Mouse (Mus musculus) ES-E14 (cell line): Measurements from ENCODE around the gene Grin3a. TPM values are rescaled to one million over a fixed set of nuclear protein-coding genes. Genes with fewer than 3 reads are reported as not detected.

ENCODE experiments used
- DNase-seq: peaks from one replicate; pipeline ENCODE4 v3.0.0-alpha.2; 2013; ENCODE audit warnings: low read depth, low spot score
- H3K27ac ChIP-seq: 2 replicates; pipeline ENCODE4 v1.5.1; 2012; ENCODE audit warnings: low read depth, mild to moderate bottlenecking, low read length, moderate library complexity, mixed read lengths; ENCODE audit not compliant: poor library complexity, insufficient read depth, severe bottlenecking
- H3K36me3 ChIP-seq: 2 replicates; pipeline ENCODE4 v1.6.1; 2012; ENCODE audit warnings: mild to moderate bottlenecking, low read length, moderate library complexity, mixed read lengths; ENCODE audit not compliant: control insufficient read depth, poor library complexity, insufficient read depth, severe bottlenecking
- H3K4me1 ChIP-seq, 2 experiments: fragments of 150-350 bp in 1 of 2; sonication (generic) in 1 of 2; 2 replicates each; pipeline ENCODE4 v1.6.1; 2012; ENCODE audit warnings: low read length in 2 of 2, mild to moderate bottlenecking in 1 of 2, mixed read lengths in 1 of 2; ENCODE audit not compliant: control insufficient read depth in 2 of 2, insufficient read depth in 2 of 2, poor library complexity in 1 of 2
- H3K4me3 ChIP-seq, 2 experiments: fragments of 150-350 bp in 1 of 2; sonication (generic) in 1 of 2; 2 replicates each; pipeline ENCODE4 v1.5.1; 2012; ENCODE audit warnings: low read length in 2 of 2, low read depth in 1 of 2, mild to moderate bottlenecking in 1 of 2, mixed read lengths in 1 of 2; ENCODE audit not compliant: insufficient read depth in 1 of 2, poor library complexity in 1 of 2, severe bottlenecking in 1 of 2
- H3K9ac ChIP-seq: 2 replicates; pipeline ENCODE4 v1.6.1; 2012; ENCODE audit warnings: low read depth, mild to moderate bottlenecking, low read length, mixed read lengths; ENCODE audit not compliant: poor library complexity, insufficient read depth, severe bottlenecking
- H3K9me3 ChIP-seq: fragments of 150-350 bp; sonication (generic); 2 replicates; pipeline ENCODE4 v1.6.1; 2012; ENCODE audit warnings: low read depth, mild to moderate bottlenecking, low read length; ENCODE audit not compliant: control insufficient read depth, insufficient read depth
- CHD2 ChIP-seq: IDR thresholded peaks from 2 replicates; pipeline ENCODE4 v1.6.1; 2014; ENCODE audit warnings: mild to moderate bottlenecking, low read depth, low read length, inconsistent platforms
- HCFC1 ChIP-seq: IDR thresholded peaks from 2 replicates; pipeline ENCODE4 v1.6.1; 2012; ENCODE audit warnings: low read length, inconsistent platforms, borderline replicate concordance; ENCODE audit not compliant: insufficient read depth
- MAFK ChIP-seq: IDR thresholded peaks from 2 replicates; pipeline ENCODE4 v1.6.1; 2014; ENCODE audit warnings: mild to moderate bottlenecking, low read depth, low read length, inconsistent platforms; ENCODE audit not compliant: insufficient read depth
- ZC3H11A ChIP-seq: IDR thresholded peaks from 2 replicates; pipeline ENCODE4 v1.6.1; 2012; ENCODE audit warnings: low read depth, mild to moderate bottlenecking, inconsistent platforms, low read length, borderline replicate concordance
- ZNF384 ChIP-seq: IDR thresholded peaks from 2 replicates; pipeline ENCODE4 v1.6.1; 2012; ENCODE audit warnings: low read depth, low read length, inconsistent platforms
- in situ Hi-C, 2 experiments: fragments of 600-800 bp; cut with MboI; formaldehyde crosslinking; loops; one replicate each; pipeline ENCODE4 v1.15.1; 2025; ENCODE audit warnings: low sequenced_read_pairs in 2 of 2, inconsistent platforms in 1 of 2; ENCODE audit not compliant: unreplicated experiment in 2 of 2
- total RNA-seq: library from RNA; depleted of rRNA; stranded (reverse); fragments of 300-350 nt; gene quantifications from 2 replicates; pipeline ENCODE4 v1.2.3, GENCODE M21; 2012

Grin3a gene
- total RNA-seq, 1 experiment, result 0.18 TPM

DNA sequence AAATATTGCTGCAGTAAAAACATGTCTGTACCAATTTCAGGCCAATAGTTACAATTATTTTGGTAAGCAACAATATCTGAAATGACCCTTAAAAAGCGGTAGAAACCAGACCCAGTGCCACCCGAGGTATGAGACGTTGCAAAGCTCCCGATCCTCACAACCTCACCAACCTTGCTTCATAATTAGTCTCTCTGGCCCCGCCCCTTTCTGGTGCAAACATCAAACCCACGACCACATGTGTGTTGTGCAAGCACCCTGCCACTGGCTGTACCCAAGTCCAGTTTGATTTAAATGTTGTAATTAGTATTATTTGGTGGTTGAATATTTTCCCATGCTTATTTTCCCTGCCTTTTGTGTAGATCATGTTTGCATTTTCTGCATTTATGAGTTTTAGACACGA lies 168.8 kb downstream of the Grin3a start:
- DNase-seq, result no peak
- Histone ChIP-seq H3K4me1 (no peaks in the 10 kb centered on the region), H3K36me3 (no peaks in the 10 kb centered on the region), H3K9ac (no peak overlapping the region), H3K27ac (no peak overlapping the region), H3K4me3 (no peak overlapping the region), H3K9me3 (no peaks in the 10 kb centered on the region)
- in situ Hi-C loops, result no loop called here
- TF ChIP-seq MAFK, result no peak
- no peak for TF ChIP-seq ZNF384
- TF ChIP-seq HCFC1, result no peak
- no peak for TF ChIP-seq CHD2

DNA sequence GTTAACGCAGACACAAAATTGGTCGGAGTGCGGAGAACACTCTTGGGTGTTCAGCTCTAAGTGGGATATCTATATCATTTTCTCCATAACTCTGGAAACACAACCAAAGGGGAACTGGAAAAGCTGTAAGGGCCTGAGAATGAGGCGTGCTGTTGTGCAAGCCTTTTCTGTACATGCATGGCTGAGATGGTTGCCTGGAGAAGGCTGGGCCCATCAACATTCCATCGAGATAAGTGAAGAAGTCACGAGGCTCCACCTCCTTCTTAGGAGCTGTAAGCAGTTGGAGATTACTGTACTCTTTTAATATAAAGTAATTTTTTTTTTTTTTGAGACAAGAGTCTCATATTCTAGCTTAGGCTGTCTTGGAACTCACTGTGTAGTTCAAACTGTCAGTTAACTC lies 169.5 kb downstream of the Grin3a start:
- no peaks in the 10 kb centered on the region for H3K9me3 ChIP-seq
- no peak overlapping the region for H3K9ac ChIP-seq
- in situ Hi-C loops, result no loop called here
- no peak for TF ChIP-seq MAFK
- TF ChIP-seq HCFC1, result no peak
- TF ChIP-seq CHD2, result no peak
- TF ChIP-seq ZC3H11A, result no peak
- no peak for TF ChIP-seq ZNF384
- H3K36me3 ChIP-seq, result no peaks in the 10 kb centered on the region
- H3K27ac ChIP-seq, result no peak overlapping the region
- no peak for DNase-seq
- H3K4me3 ChIP-seq, result no peak overlapping the region
- no peaks in the 10 kb centered on the region for H3K4me1 ChIP-seq

DNA sequence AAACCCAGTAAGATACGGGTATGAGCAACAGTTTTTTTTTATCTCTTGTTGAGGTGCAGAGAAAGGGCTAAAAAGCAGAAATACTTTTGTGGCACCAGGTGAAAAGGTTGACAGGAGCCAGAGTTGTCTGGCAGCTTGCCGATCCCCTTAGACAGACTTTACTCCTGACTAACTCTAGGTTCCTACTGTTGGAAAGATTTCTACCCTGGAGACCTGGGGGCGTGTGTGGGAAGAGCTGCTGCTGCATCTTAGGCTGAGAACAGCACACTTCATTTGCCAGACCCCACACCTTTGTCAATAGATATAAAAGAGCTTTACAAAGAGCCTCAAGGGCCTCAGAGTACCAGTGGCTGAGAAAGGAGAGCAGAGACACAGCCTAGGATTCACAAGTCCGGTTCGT lies 180.7 kb downstream of the Grin3a start:
- TF ChIP-seq ZNF384 (no peak), ZC3H11A (no peak)
- no peak for DNase-seq
- Histone ChIP-seq H3K4me1 (no peaks in the 10 kb centered on the region), H3K9me3 (no peaks in the 10 kb centered on the region), H3K4me3 (no peak overlapping the region), H3K9ac (no peak overlapping the region), H3K27ac (no peak overlapping the region), H3K36me3 (peaks cover 6% of the 10 kb centered on the region)
- in situ Hi-C loops, result no loop called here

DNA sequence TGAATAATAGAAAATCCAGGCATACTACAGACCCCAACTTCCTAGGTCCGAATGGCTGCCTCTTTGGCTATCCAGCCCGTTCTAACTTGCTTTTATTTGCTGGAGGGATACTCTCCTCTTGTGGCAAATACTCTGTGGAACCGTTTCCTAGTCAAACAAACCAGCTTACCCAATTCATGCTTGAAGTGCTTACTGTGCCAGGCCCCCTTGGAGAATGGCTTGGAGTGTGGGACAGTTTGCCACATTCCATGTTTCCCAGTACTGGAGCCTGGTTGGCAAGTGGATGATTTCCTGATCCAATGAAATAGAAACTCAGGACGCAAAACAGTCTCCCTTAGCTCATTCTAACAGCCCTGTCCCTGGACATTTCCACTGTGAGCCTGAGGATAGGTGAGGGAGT lies 183.3 kb downstream of the Grin3a start:
- no peaks in the 10 kb centered on the region for H3K4me1 ChIP-seq
- H3K36me3 ChIP-seq, result peaks cover 8% of the 10 kb centered on the region
- TF ChIP-seq MAFK (no peak), CHD2 (no peak), ZC3H11A (no peak), HCFC1 (no peak), ZNF384 (no peak)
- no peak for DNase-seq
- H3K27ac ChIP-seq, result no peak overlapping the region
- H3K9ac ChIP-seq, result no peak overlapping the region
- no peaks in the 10 kb centered on the region for H3K9me3 ChIP-seq
- in situ Hi-C loops, result no loop called here
- no peak overlapping the region for H3K4me3 ChIP-seq

DNA sequence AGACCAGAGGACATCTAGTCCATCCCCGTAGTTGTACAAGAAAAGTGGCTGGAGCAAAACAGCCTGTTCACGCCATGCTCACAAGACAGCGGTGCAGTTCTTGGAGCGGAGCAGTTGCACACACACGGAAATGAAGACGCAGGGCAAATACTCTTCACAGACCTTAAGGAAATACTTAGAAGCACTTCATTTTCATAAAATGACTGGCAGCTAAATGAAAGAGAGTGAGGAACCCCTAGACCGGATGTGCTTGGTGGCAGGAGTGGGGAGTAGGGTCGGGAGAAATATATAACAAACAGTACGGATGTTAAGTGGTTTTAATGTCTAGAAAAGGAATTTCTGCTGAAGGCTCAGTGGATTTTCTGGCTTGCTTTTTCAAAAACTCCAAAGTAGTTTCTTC lies 183.9 kb downstream of the Grin3a start:
- DNase-seq, result no peak
- Histone ChIP-seq H3K4me3 (no peak overlapping the region), H3K9me3 (no peaks in the 10 kb centered on the region), H3K4me1 (no peaks in the 10 kb centered on the region), H3K9ac (no peak overlapping the region), H3K36me3 (peaks cover 8% of the 10 kb centered on the region), H3K27ac (no peak overlapping the region)
- in situ Hi-C loops, result no loop called here
- TF ChIP-seq HCFC1, result no peak
